Mouse (Mus musculus) bone marrow macrophage, adult 2 months (primary cell): ENCODE results near the gene Ube2e2.

Experiments
- CTCF ChIP-seq: IDR thresholded peaks from 2 replicates; pipeline ENCODE4 v1.5.1; 2012; ENCODE audit warnings: low read depth, mild to moderate bottlenecking, low read length, moderate library complexity
- POLR2A ChIP-seq: IDR thresholded peaks from 2 replicates; pipeline ENCODE4 v1.6.1; 2012; ENCODE audit warnings: mild to moderate bottlenecking, low read depth, low read length, borderline replicate concordance

DNA sequence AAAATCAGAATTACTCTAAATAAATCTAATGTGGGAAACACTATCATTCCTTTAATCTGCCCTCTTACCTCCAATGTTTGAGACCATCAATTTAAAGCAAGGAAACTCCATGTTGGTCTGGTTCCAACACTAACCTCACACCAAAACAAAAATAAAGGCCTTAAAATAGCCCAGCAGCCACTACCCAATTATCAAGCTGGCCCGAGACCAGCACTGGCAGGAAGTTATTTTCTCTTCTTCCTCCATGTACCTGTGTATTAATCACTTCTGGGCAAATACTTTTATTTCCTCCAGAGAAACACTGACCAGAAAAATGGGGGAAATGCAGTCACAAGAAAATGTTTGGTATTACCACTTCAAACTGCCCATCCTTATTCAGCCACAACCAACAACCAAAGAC is 23.4 kb downstream of the Ube2e2 start:
- TF ChIP-seq POLR2A (no peak), CTCF (no peak)
